Mouse (Mus musculus): ENCODE results near the gene Wdr60. TPM values are rescaled to one million over a fixed set of nuclear protein-coding genes. Genes with fewer than 3 reads are reported as not detected.

Wdr60 gene
- polyA plus RNA-seq, 1 experiment from 2014 or later: 17.3 TPM

- no peaks in the 10 kb centered on the region for H3K36me3 ChIP-seq (ENCODE audit: control insufficient read depth, insufficient read depth, low read length)
- H3K4me3 ChIP-seq (ENCODE audit: low read depth, low read length): no peak overlapping the region
- no peaks in the 10 kb centered on the region for H3K27me3 ChIP-seq (ENCODE audit: control insufficient read depth, insufficient read depth, low read length)
- no peak overlapping the region for H3K9ac ChIP-seq (ENCODE audit: low read depth, low read length)
- no peaks in the 10 kb centered on the region for H3K4me1 ChIP-seq (replicated peaks; ENCODE audit: control insufficient read depth, insufficient read depth, low read length)
- no peak overlapping the region for H3K27ac ChIP-seq (ENCODE audit: low read depth, low read length)
- ATAC-seq (ENCODE audit: low FRiP score): no peak
- DNase-seq (ENCODE audit: low spot score): no peak
- H3K4me2 ChIP-seq (replicated peaks; ENCODE audit: low read depth, low read length): no peak overlapping the region
- WGBS: 93% methylated on average over 2 of the region's 2 CpGs
- no peaks in the 10 kb centered on the region for H3K9me3 ChIP-seq (ENCODE audit: control insufficient read depth, low read length)
Measured at GRCm38 (mm10) chr12:116282856-116283255, 20.0 kb upstream of the Wdr60 start.

- DNase-seq (ENCODE audit: low spot score) (peak; percentile 41), ATAC-seq (ENCODE audit: low FRiP score) (no peak)
- no peaks in the 10 kb centered on the region for H3K36me3 ChIP-seq (ENCODE audit: control insufficient read depth, insufficient read depth, low read length)
- peak overlapping the region; percentile 97 for H3K27ac ChIP-seq (ENCODE audit: low read depth, low read length)
- no peaks in the 10 kb centered on the region for H3K4me1 ChIP-seq (replicated peaks; ENCODE audit: control insufficient read depth, insufficient read depth, low read length)
- WGBS: under 1% methylated on average over 51 of the region's 55 CpGs
- H3K9ac ChIP-seq (ENCODE audit: low read depth, low read length): peak overlapping the region; percentile 88
- H3K4me3 ChIP-seq (ENCODE audit: low read depth, low read length): peak overlapping the region; percentile 97
- no peaks in the 10 kb centered on the region for H3K9me3 ChIP-seq (ENCODE audit: control insufficient read depth, low read length)
- no peaks in the 10 kb centered on the region for H3K27me3 ChIP-seq (ENCODE audit: control insufficient read depth, insufficient read depth, low read length)
- H3K4me2 ChIP-seq (replicated peaks; ENCODE audit: low read depth, low read length): peak overlapping the region; percentile 95
Measured at GRCm38 (mm10) chr12:116281427-116282281, 18.8 kb upstream of the Wdr60 start.

- ATAC-seq (ENCODE audit: low FRiP score): peak; percentile 98
- WGBS: 1% methylated on average over 65 of the region's 68 CpGs
- H3K9ac ChIP-seq (ENCODE audit: low read depth, low read length): peak within 1 kb of the TSS; percentile 88
Measured at GRCm38 (mm10) chr12:116280653-116281364, 18.0 kb upstream of the Wdr60 start, which contains the start of gene Esyt2. TSS of gene Esyt2 (plus strand) at chr12:116281196.

GRCm38 (mm10) chr12:116280149-116280652, 17.4 kb upstream of the Wdr60 start:
- DNase-seq (ENCODE audit: low spot score) (no peak), ATAC-seq (ENCODE audit: low FRiP score) (no peak)
- H3K27me3 ChIP-seq (ENCODE audit: control insufficient read depth, insufficient read depth, low read length): no peaks in the 10 kb centered on the region
- H3K4me1 ChIP-seq (replicated peaks; ENCODE audit: control insufficient read depth, insufficient read depth, low read length): no peaks in the 10 kb centered on the region
- H3K4me3 ChIP-seq (ENCODE audit: low read depth, low read length): peak overlapping the region; percentile 97
- H3K4me2 ChIP-seq (replicated peaks; ENCODE audit: low read depth, low read length): peak overlapping the region; percentile 95
- 6% methylated on average over 7 of the region's 7 CpGs for WGBS
- peak overlapping the region; percentile 81 for H3K9ac ChIP-seq (ENCODE audit: low read depth, low read length)
- no peaks in the 10 kb centered on the region for H3K9me3 ChIP-seq (ENCODE audit: control insufficient read depth, low read length)
- H3K36me3 ChIP-seq (ENCODE audit: control insufficient read depth, insufficient read depth, low read length): no peaks in the 10 kb centered on the region
- peak overlapping the region; percentile 97 for H3K27ac ChIP-seq (ENCODE audit: low read depth, low read length)

More at GRCm38 (mm10) chr12:116280653-116281364, 18.0 kb upstream of the Wdr60 start, which contains the start of gene Esyt2:
- Histone ChIP-seq H3K4me3 (ENCODE audit: low read depth, low read length) (peak within 1 kb of the TSS; percentile 97), H3K36me3 (ENCODE audit: control insufficient read depth, insufficient read depth, low read length) (no peaks in the 10 kb centered on the region), H3K4me1 (replicated peaks; ENCODE audit: control insufficient read depth, insufficient read depth, low read length) (no peaks in the 10 kb centered on the region), H3K4me2 (replicated peaks; ENCODE audit: low read depth, low read length) (peak within 1 kb of the TSS; percentile 95), H3K9me3 (ENCODE audit: control insufficient read depth, low read length) (no peaks in the 10 kb centered on the region), H3K27me3 (ENCODE audit: control insufficient read depth, insufficient read depth, low read length) (no peaks in the 10 kb centered on the region), H3K27ac (ENCODE audit: low read depth, low read length) (peak within 1 kb of the TSS; percentile 97)
- peak; percentile 99 for DNase-seq (ENCODE audit: low spot score)

- Histone ChIP-seq H3K4me2 (replicated peaks; ENCODE audit: low read depth, low read length) (no peak overlapping the region), H3K27ac (ENCODE audit: low read depth, low read length) (no peak overlapping the region), H3K27me3 (ENCODE audit: control insufficient read depth, insufficient read depth, low read length) (no peaks in the 10 kb centered on the region), H3K4me3 (ENCODE audit: low read depth, low read length) (no peak overlapping the region), H3K9me3 (ENCODE audit: control insufficient read depth, low read length) (no peaks in the 10 kb centered on the region), H3K9ac (ENCODE audit: low read depth, low read length) (no peak overlapping the region), H3K36me3 (ENCODE audit: control insufficient read depth, insufficient read depth, low read length) (no peaks in the 10 kb centered on the region), H3K4me1 (replicated peaks; ENCODE audit: control insufficient read depth, insufficient read depth, low read length) (no peaks in the 10 kb centered on the region)
- no peak for ATAC-seq (ENCODE audit: low FRiP score)
- 93% methylated on average over 2 of the region's 2 CpGs for WGBS
- no peak for DNase-seq (ENCODE audit: low spot score)
Measured at GRCm38 (mm10) chr12:116279181-116279580, 16.4 kb upstream of the Wdr60 start.

GRCm38 (mm10) chr12:116278541-116278940, 15.7 kb upstream of the Wdr60 start:
- H3K9me3 ChIP-seq (ENCODE audit: control insufficient read depth, low read length): no peaks in the 10 kb centered on the region
- no peak overlapping the region for H3K4me2 ChIP-seq (replicated peaks; ENCODE audit: low read depth, low read length)
- no peaks in the 10 kb centered on the region for H3K27me3 ChIP-seq (ENCODE audit: control insufficient read depth, insufficient read depth, low read length)
- no peak overlapping the region for H3K27ac ChIP-seq (ENCODE audit: low read depth, low read length)
- 92% methylated on average over 1 of the region's 1 CpGs for WGBS
- no peak overlapping the region for H3K4me3 ChIP-seq (ENCODE audit: low read depth, low read length)
- no peak overlapping the region for H3K9ac ChIP-seq (ENCODE audit: low read depth, low read length)
- no peak for ATAC-seq (ENCODE audit: low FRiP score)
- H3K4me1 ChIP-seq (replicated peaks; ENCODE audit: control insufficient read depth, insufficient read depth, low read length): no peaks in the 10 kb centered on the region
- no peak for DNase-seq (ENCODE audit: low spot score)
- no peaks in the 10 kb centered on the region for H3K36me3 ChIP-seq (ENCODE audit: control insufficient read depth, insufficient read depth, low read length)

GRCm38 (mm10) chr12:116276961-116277360, 14.1 kb upstream of the Wdr60 start:
- Histone ChIP-seq H3K4me3 (ENCODE audit: low read depth, low read length) (no peak overlapping the region), H3K27ac (ENCODE audit: low read depth, low read length) (no peak overlapping the region), H3K36me3 (ENCODE audit: control insufficient read depth, insufficient read depth, low read length) (no peaks in the 10 kb centered on the region), H3K4me2 (replicated peaks; ENCODE audit: low read depth, low read length) (no peak overlapping the region), H3K9me3 (ENCODE audit: control insufficient read depth, low read length) (no peaks in the 10 kb centered on the region), H3K27me3 (ENCODE audit: control insufficient read depth, insufficient read depth, low read length) (no peaks in the 10 kb centered on the region), H3K4me1 (replicated peaks; ENCODE audit: control insufficient read depth, insufficient read depth, low read length) (no peaks in the 10 kb centered on the region), H3K9ac (ENCODE audit: low read depth, low read length) (no peak overlapping the region)
- WGBS: 66% methylated on average over 2 of the region's 2 CpGs
- ATAC-seq (ENCODE audit: low FRiP score) (no peak), DNase-seq (ENCODE audit: low spot score) (no peak)

- no peaks in the 10 kb centered on the region for H3K36me3 ChIP-seq (ENCODE audit: control insufficient read depth, insufficient read depth, low read length)
- no peak for DNase-seq (ENCODE audit: low spot score)
- no peak overlapping the region for H3K4me2 ChIP-seq (replicated peaks; ENCODE audit: low read depth, low read length)
- no peaks in the 10 kb centered on the region for H3K9me3 ChIP-seq (ENCODE audit: control insufficient read depth, low read length)
- 89% methylated on average over 4 of the region's 4 CpGs for WGBS
- H3K9ac ChIP-seq (ENCODE audit: low read depth, low read length): no peak overlapping the region
- no peak overlapping the region for H3K4me3 ChIP-seq (ENCODE audit: low read depth, low read length)
- H3K27ac ChIP-seq (ENCODE audit: low read depth, low read length): no peak overlapping the region
- no peaks in the 10 kb centered on the region for H3K27me3 ChIP-seq (ENCODE audit: control insufficient read depth, insufficient read depth, low read length)
- no peak for ATAC-seq (ENCODE audit: low FRiP score)
- H3K4me1 ChIP-seq (replicated peaks; ENCODE audit: control insufficient read depth, insufficient read depth, low read length): no peaks in the 10 kb centered on the region
Measured at GRCm38 (mm10) chr12:116275631-116276030, 12.8 kb upstream of the Wdr60 start.
